Mouse (Mus musculus) gastrocnemius, adult 2 months (tissue): ENCODE measurements at regions not wholly inside any gene's neighbourhood (a gene's known extent, or its start where the extent isn't known, plus 50 kb on each side); places are given as distances from the start of the nearest gene placed in this dataset.

Experiments used
- DNase-seq: peaks from one replicate; pipeline ENCODE4 v3.0.0; 2022
- H3K27ac ChIP-seq: fragments of 200-600 bp; 2 replicates; pipeline ENCODE4 v1.8.1; 2022; ENCODE audit warnings: mild to moderate bottlenecking
- H3K4me3 ChIP-seq: fragments of 200-600 bp; 2 replicates; pipeline ENCODE4 v1.8.1; 2022; ENCODE audit warnings: mild to moderate bottlenecking, moderate library complexity
- CTCF ChIP-seq: fragments of 200-600 bp; IDR thresholded peaks from 2 replicates; pipeline ENCODE4 v1.8.1; 2022; ENCODE audit warnings: antibody characterized with exemption, mild to moderate bottlenecking, moderate library complexity
- intact Hi-C: fragments of 180-260 bp; cut with DNase I; formaldehyde crosslinking; loops from one replicate; pipeline ENCODE4 v1.15.1; 2025

DNA sequence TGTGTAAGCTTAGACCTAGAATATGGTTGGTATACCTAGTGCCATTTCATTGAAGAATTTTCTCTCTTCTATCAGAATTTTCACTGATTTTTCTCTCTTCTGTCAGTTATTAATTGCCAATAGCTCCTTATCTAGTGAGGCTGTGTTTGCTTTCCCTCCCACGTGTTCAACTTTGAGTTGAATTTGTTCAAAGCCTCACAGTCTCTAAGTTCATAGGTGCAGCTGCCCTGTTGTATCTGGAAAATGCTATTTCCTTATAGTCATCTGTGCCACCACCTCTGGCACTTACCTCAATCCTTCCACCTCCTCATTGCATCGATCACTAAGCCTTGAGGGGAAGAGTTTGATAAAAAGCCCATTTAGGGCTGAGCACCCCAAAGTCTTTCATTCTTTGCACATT is 124.0 kb downstream of the Chst2 start:
- TF ChIP-seq CTCF = no peak
- no peak overlapping the region for H3K27ac ChIP-seq
- intact Hi-C loops = loop anchor here (5.0 kb wide), 1 partner anchor 50 kb away; no protein-coding TSS in a partner anchor
- no peak overlapping the region for H3K4me3 ChIP-seq
- no peak for DNase-seq
